Mouse (Mus musculus): ENCODE data around the gene Dact3. TPM values are rescaled to one million over a fixed set of nuclear protein-coding genes. Genes with fewer than 3 reads are reported as not detected.

The Dact3 gene
- total and polyA plus RNA-seq, 3 experiments = 0.31 to 2.1 TPM; not detected in 1

DNA sequence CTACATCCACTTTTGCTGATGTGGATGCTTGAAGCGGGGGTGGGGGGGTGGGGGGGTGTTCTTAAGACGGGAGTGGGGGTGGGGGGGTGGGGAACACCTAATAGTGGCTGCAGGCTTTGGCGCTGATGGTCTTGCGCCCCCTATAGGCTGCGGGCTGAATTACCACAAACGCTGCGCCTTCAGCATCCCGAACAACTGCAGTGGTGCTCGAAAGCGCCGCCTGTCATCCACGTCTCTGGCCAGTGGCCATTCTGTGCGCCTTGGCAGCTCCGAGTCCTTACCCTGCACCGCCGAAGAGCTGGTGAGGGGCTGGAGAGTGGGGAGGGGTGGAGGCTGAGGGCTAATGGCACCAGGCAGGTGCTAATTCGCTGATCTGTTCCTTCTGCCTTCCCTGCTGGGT is 26.5 kb upstream of the Dact3 start:
- Histone ChIP-seq H3K9me3 (replicated peaks; ENCODE audit: insufficient read depth, low read length) (no peaks in the 10 kb centered on the region), H3K79me2 (ENCODE audit: control insufficient read depth, insufficient read depth, low read length, poor library complexity) (peaks cover 5% of the 10 kb centered on the region; the same call in 1 of the 2 replicates), H3K27ac (ENCODE audit: control insufficient read depth, low read depth, low read length) (no peak overlapping the region), H3K4me3 (ENCODE audit: control insufficient read depth in 1 of 2, insufficient read depth in 1 of 2, low read depth in 2 of 2, low read length in 2 of 2) (no peak overlapping the region), H3K9ac (ENCODE audit: control insufficient read depth, low read depth, low read length, poor library complexity, severe bottlenecking) (no peak overlapping the region), H3K27me3 (ENCODE audit: control insufficient read depth in 1 of 2, insufficient read depth in 2 of 2, low read length in 2 of 2) (no peaks in the 10 kb centered on the region), H3K36me3 (ENCODE audit: control insufficient read depth in 1 of 2, insufficient read depth in 2 of 2, low read length in 2 of 2) (0 out of 4 replicates have a peak, but pooled peaks cover 0 to 2% of the 10 kb centered on the region in 2 experiments), H3K4me1 (ENCODE audit: control insufficient read depth in 1 of 2, insufficient read depth in 2 of 2, low read length in 2 of 2) (no peaks in the 10 kb centered on the region; a peak in 1 of 4 replicates)
- TF ChIP-seq UBTF (IDR thresholded peaks at IDR 0.05; ENCODE audit: borderline replicate concordance, insufficient read depth, low read depth, low read length) = no peak
- TF ChIP-seq CTCF (IDR thresholded peaks at IDR 0.05 in 2 of 3, conservative IDR thresholded peaks at IDR 0.05 in 1 of 3; ENCODE audit: control insufficient read depth in 1 of 3, insufficient read depth in 1 of 3, low read depth in 2 of 3, low read length in 3 of 3, poor library complexity in 1 of 3, severe bottlenecking in 1 of 3) = peak; percentile 44 to 85 (median 50)
- peak; percentile 32 for DNase-seq (ENCODE audit: low read depth, low spot score)

DNA sequence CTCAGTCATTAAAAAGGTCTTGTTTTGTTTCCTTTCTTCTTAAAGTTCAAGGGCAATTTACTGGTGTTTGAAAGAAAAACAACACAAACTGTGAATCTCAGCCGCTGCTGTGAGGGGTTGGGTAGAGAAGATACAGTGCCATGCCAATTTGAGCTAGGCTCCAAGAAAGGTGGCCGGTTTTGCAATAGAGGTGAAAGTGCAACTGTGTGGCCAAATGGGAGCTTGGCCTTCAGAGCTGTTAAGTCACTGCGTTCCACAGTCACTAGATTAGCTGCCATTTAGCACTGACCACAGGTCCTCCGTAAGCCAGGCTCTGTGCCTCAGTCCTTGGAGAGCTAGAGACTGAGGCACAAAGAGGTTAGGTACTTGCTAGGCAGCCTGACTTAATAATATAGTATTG is 23.5 kb upstream of the Dact3 start:
- H3K36me3 ChIP-seq (ENCODE audit: control insufficient read depth in 1 of 2, insufficient read depth in 2 of 2, low read length in 2 of 2) = no peaks in the 10 kb centered on the region
- no peaks in the 10 kb centered on the region for H3K9me3 ChIP-seq (replicated peaks; ENCODE audit: insufficient read depth, low read length)
- H3K4me1 ChIP-seq (ENCODE audit: control insufficient read depth in 1 of 2, insufficient read depth in 2 of 2, low read length in 2 of 2) = no peaks in the 10 kb centered on the region
- H3K79me2 ChIP-seq (ENCODE audit: control insufficient read depth, insufficient read depth, low read length, poor library complexity) = no peaks in the 10 kb centered on the region
- H3K27me3 ChIP-seq (ENCODE audit: control insufficient read depth in 1 of 2, insufficient read depth in 2 of 2, low read length in 2 of 2) = no peaks in the 10 kb centered on the region
- H3K27ac ChIP-seq (ENCODE audit: control insufficient read depth, low read depth, low read length) = no peak overlapping the region
- no peak overlapping the region for H3K9ac ChIP-seq (ENCODE audit: control insufficient read depth, low read depth, low read length, poor library complexity, severe bottlenecking)
- no peak for DNase-seq (ENCODE audit: low read depth, low spot score)
- no peak overlapping the region for H3K4me3 ChIP-seq (ENCODE audit: control insufficient read depth in 1 of 2, insufficient read depth in 1 of 2, low read depth in 2 of 2, low read length in 2 of 2)
- TF ChIP-seq CHD1 (IDR thresholded peaks at IDR 0.05; ENCODE audit: low read depth, low read length) = no peak
- no peak for TF ChIP-seq CHD2 (IDR thresholded peaks at IDR 0.05; ENCODE audit: low read length)
- no peak for TF ChIP-seq SMC3 (IDR thresholded peaks at IDR 0.05; ENCODE audit: low read depth, low read length)
- TF ChIP-seq TAL1 (IDR thresholded peaks at IDR 0.05; ENCODE audit: low read length) = no peak
- no peak for TF ChIP-seq MYC (IDR thresholded peaks at IDR 0.05; ENCODE audit: low read depth, low read length)
- TF ChIP-seq CTCF (IDR thresholded peaks at IDR 0.05 in 2 of 3, conservative IDR thresholded peaks at IDR 0.05 in 1 of 3; ENCODE audit: control insufficient read depth in 1 of 3, insufficient read depth in 1 of 3, low read depth in 2 of 3, low read length in 3 of 3, poor library complexity in 1 of 3, severe bottlenecking in 1 of 3) = no peak
- TF ChIP-seq ELF1 (IDR thresholded peaks at IDR 0.05; ENCODE audit: low read depth, low read length) = no peak
- no peak for TF ChIP-seq GATA1 (IDR thresholded peaks at IDR 0.05; ENCODE audit: low read depth, low read length)
- TF ChIP-seq POLR2A (IDR thresholded peaks at IDR 0.05; ENCODE audit: control insufficient read depth in 1 of 2, insufficient read depth in 1 of 2, low read depth in 1 of 2, low read length in 2 of 2, poor library complexity in 1 of 2) = no peak
- TF ChIP-seq ZC3H11A (IDR thresholded peaks at IDR 0.05; ENCODE audit: low read depth, low read length) = no peak

DNA sequence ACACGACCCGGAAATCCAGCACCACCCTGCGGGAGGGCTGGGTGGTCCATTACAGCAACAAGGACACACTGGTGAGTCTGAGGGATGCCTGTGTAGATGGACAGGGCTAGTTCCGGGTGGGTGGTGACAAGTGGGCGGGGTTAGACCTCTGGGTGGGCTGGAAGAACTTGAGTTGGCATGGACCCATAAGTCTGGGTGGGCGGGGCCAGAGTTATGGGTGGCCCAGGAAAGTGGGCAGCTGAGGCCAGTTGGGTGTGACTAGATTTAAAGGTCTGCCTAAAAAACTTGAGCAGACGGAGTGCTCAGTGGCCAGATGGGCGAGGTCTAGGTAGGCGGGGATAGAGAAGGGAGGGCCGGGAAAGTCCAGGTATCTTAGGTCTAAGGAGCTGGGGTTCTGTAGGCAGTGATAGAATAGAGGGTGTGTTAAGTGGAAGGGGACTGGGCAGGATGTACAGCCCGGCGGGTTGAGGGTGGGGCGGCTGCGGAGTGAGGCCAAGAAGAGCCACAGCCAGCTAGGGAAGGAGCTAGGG is 21.8 kb upstream of the Dact3 start:
- Histone ChIP-seq H3K4me1 (ENCODE audit: control insufficient read depth in 1 of 2, insufficient read depth in 2 of 2, low read length in 2 of 2) (0 out of 4 replicates have a peak, but pooled peaks cover 0 to 3% of the 10 kb centered on the region in 2 experiments), H3K27ac (ENCODE audit: control insufficient read depth, low read depth, low read length) (no peak overlapping the region), H3K79me2 (ENCODE audit: control insufficient read depth, insufficient read depth, low read length, poor library complexity) (no peaks in the 10 kb centered on the region), H3K9ac (ENCODE audit: control insufficient read depth, low read depth, low read length, poor library complexity, severe bottlenecking) (no peak overlapping the region), H3K27me3 (ENCODE audit: control insufficient read depth in 1 of 2, insufficient read depth in 2 of 2, low read length in 2 of 2) (no peaks in the 10 kb centered on the region), H3K4me3 (ENCODE audit: control insufficient read depth in 1 of 2, insufficient read depth in 1 of 2, low read depth in 2 of 2, low read length in 2 of 2) (no peak overlapping the region), H3K9me3 (replicated peaks; ENCODE audit: insufficient read depth, low read length) (no peaks in the 10 kb centered on the region), H3K36me3 (ENCODE audit: control insufficient read depth in 1 of 2, insufficient read depth in 2 of 2, low read length in 2 of 2) (0 out of 4 replicates have a peak, but pooled peaks cover 0 to 2% of the 10 kb centered on the region in 2 experiments)
- DNase-seq (ENCODE audit: low read depth, low spot score) = no peak
- no peak for TF ChIP-seq TCF12 (IDR thresholded peaks at IDR 0.05; ENCODE audit: low read depth, low read length)
- TF ChIP-seq E2F4 (IDR thresholded peaks at IDR 0.05; ENCODE audit: borderline replicate concordance, low read depth, low read length) = no peak

All from MEL (cell line).